Mouse (Mus musculus) lung, postnatal 0 days (tissue): Measurements from ENCODE around the gene Mrpl18. TPM values are rescaled to one million over a fixed set of nuclear protein-coding genes. Genes with fewer than 3 reads are reported as not detected.

Experiments used
- ATAC-seq: fragments of 200-750 bp; cut with Nextera tagmentation; 2 replicates; pipeline ENCODE4 v1.8.0; 2017; ENCODE audit warnings: moderate library complexity
- DNase-seq: peaks from one replicate; pipeline ENCODE4 v3.0.0-alpha.2; 2016; ENCODE audit warnings: low spot score
- H3K27ac ChIP-seq: fragments of 300-500 bp; sonication (generic); 2 replicates; pipeline ENCODE4 v1.5.1; 2014; ENCODE audit warnings: antibody characterized with exemption, mild to moderate bottlenecking, low read length, mixed read lengths
- H3K27me3 ChIP-seq: fragments of 300-500 bp; sonication (generic); replicated peaks from 2 replicates; pipeline ENCODE4 v1.6.1; 2014; ENCODE audit warnings: low read length, mixed read lengths; ENCODE audit not compliant: insufficient read depth
- H3K36me3 ChIP-seq: fragments of 300-500 bp; sonication (generic); 2 replicates; pipeline ENCODE4 v1.6.1; 2014; ENCODE audit warnings: low read length, mixed read lengths; ENCODE audit not compliant: insufficient read depth
- H3K4me1 ChIP-seq: fragments of 300-500 bp; sonication (generic); 2 replicates; pipeline ENCODE4 v1.6.1; 2014; ENCODE audit warnings: antibody characterized with exemption, low read depth, low read length, mixed read lengths; ENCODE audit not compliant: insufficient read depth
- H3K4me2 ChIP-seq: fragments of 300-500 bp; sonication (generic); replicated peaks from 2 replicates; pipeline ENCODE4 v1.6.1; 2014; ENCODE audit warnings: low read depth, mild to moderate bottlenecking, low read length, moderate library complexity, mixed read lengths
- H3K4me3 ChIP-seq: fragments of 300-500 bp; sonication (generic); 2 replicates; pipeline ENCODE4 v1.5.1; 2014; ENCODE audit warnings: low read depth, low read length
- H3K9ac ChIP-seq: fragments of 300-500 bp; sonication (generic); replicated peaks from 2 replicates; pipeline ENCODE4 v1.6.1; 2014; ENCODE audit warnings: low read depth, mild to moderate bottlenecking
- H3K9me3 ChIP-seq: fragments of 300-500 bp; sonication (generic); 2 replicates; pipeline ENCODE4 v1.6.1; 2016; ENCODE audit warnings: low read length, mixed read lengths
- CTCF ChIP-seq: IDR thresholded peaks from 2 replicates; pipeline ENCODE4 v1.5.1; 2016; ENCODE audit warnings: antibody characterized with exemption, mild to moderate bottlenecking
- EP300 ChIP-seq: IDR thresholded peaks from 2 replicates; pipeline ENCODE4 v1.6.1; 2016; ENCODE audit warnings: antibody characterized with exemption, mild to moderate bottlenecking, control low read depth
- WGBS: fragments of 180-500 bp; shearing (Covaris S2); extraction: QIAGEN DNeasy Blood & Tissue Kit; methylation state at CpG from one replicate; pipeline ENCODE4 v1.1.7; 2014; 5-methylcytosine and 5-hydroxymethylcytosine counted together
- polyA plus RNA-seq: library from polyadenylated mRNA; unstranded; fragments of >200 nt; fragmentation: Nextera tagmentation; extraction: Ambion mirVana; gene quantifications from 2 replicates; pipeline ENCODE4 v1.2.1, GENCODE M21; 2015

The Mrpl18 gene
- polyA plus RNA-seq, 1 experiment from 2014 or later: 70.2 TPM

DNA sequence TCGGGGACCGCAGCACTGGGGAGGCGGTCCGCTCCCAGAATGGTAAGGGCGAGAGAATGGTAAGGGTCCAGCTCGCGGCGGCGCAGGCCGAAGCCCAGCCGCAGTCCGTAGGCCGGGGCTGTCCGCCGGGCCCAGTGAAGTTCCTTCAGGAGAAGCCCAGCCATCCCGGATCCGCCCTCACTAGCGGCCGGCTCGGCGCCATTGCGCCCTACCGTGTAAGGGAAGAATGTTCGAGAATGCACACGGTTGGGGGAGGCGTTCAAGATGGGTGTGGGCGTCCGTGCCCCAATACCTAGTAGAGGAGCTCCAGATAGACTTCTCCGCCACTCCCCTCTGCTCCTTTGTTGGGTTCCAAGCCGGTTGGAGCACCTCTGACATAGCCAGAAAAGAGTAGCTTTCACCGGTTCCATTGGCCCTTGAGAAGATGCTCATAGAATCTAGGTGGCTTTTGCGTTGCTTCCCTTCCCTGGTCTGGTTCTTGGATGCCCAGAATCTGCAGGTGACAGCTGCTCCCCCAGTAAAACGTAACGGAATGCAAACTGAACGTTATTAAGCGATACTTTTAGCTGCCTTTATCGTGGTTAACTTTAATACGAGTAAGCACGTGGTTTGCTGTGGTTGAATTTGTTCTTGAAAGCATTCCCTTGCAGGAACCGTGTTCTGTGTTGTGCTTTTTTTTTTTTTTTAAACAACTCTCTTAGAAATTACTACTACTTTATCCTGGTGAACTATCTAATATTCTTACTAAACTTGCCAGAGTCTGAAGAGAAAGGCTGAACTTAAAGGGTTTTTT is 639 bp upstream of the Mrpl18 start:
- H3K4me3 ChIP-seq: peak overlapping the region; percentile 89
- H3K4me2 ChIP-seq: peak overlapping the region; percentile 82
- TF ChIP-seq EP300: no peak
- TF ChIP-seq CTCF: no peak
- no peaks in the 10 kb centered on the region for H3K9me3 ChIP-seq
- H3K27me3 ChIP-seq: no peaks in the 10 kb centered on the region
- peak; percentile 62 for DNase-seq
- H3K9ac ChIP-seq: peak overlapping the region; percentile 93
- WGBS: under 1% methylated on average over 38 of the region's 40 CpGs
- ATAC-seq: peak; percentile 39
- peak overlapping the region; percentile 94 for H3K27ac ChIP-seq
- peaks cover 3% of the 10 kb centered on the region; the same call in 1 of the 2 replicates for H3K4me1 ChIP-seq
- peaks cover 21% of the 10 kb centered on the region for H3K36me3 ChIP-seq

GRCm38 (mm10) chr17:12915488-12915880 is 661 bp downstream of the Mrpl18 start, which contains the start of gene Tcp1:
Gene Tcp1 (plus strand): TSS chr17:12915701.
- Histone ChIP-seq H3K4me1 (peaks cover 3% of the 10 kb centered on the region; the same call in 1 of the 2 replicates), H3K27me3 (no peaks in the 10 kb centered on the region), H3K9ac (peak within 1 kb of the TSS; percentile 93), H3K4me2 (peak within 1 kb of the TSS; percentile 82), H3K27ac (peak within 1 kb of the TSS; percentile 94), H3K36me3 (peaks cover 27% of the 10 kb centered on the region), H3K9me3 (no peaks in the 10 kb centered on the region), H3K4me3 (peak within 1 kb of the TSS; percentile 89)
- no peak for TF ChIP-seq CTCF
- no peak for TF ChIP-seq EP300
- WGBS: 2% methylated on average over 18 of the region's 18 CpGs
- no peak for ATAC-seq
- DNase-seq: no peak

DNA sequence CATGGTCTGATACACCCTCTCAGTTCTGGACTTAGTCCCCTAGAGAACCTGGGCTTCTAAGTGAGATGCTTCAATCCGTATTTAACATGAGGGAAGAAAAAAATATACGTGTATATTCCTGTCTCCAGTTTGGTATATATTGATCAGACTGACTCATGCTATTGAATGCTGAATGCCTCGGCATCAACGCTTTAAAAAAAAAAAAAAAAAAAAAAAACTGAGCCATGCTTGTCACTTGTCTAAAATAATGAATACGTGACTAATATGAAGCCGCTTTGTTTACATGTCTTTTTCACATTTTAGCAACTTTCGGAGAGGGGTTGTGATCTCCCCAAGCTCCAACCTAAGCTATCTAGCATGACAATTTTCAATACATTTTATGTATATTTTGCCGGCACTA is 5.8 kb downstream of the Mrpl18 start:
- H3K9me3 ChIP-seq: no peaks in the 10 kb centered on the region
- H3K27ac ChIP-seq: no peak overlapping the region
- H3K4me1 ChIP-seq: peaks cover 3% of the 10 kb centered on the region; the same call in 1 of the 2 replicates
- no peak overlapping the region for H3K4me3 ChIP-seq
- ATAC-seq (no peak), DNase-seq (no peak)
- H3K4me2 ChIP-seq: no peak overlapping the region
- no peaks in the 10 kb centered on the region for H3K27me3 ChIP-seq
- TF ChIP-seq EP300 (no peak), CTCF (no peak)
- peaks cover 17% of the 10 kb centered on the region for H3K36me3 ChIP-seq
- no peak overlapping the region for H3K9ac ChIP-seq
- 79% methylated on average over 8 of the region's 8 CpGs for WGBS

- Histone ChIP-seq H3K4me1 (no peaks in the 10 kb centered on the region; the same call in 1 of the 2 replicates), H3K27ac (no peak within 1 kb of the TSS), H3K9me3 (no peaks in the 10 kb centered on the region), H3K27me3 (no peaks in the 10 kb centered on the region), H3K4me2 (no peak within 1 kb of the TSS), H3K36me3 (peaks cover 17% of the 10 kb centered on the region), H3K4me3 (no peak within 1 kb of the TSS), H3K9ac (no peak within 1 kb of the TSS)
- ATAC-seq (no peak), DNase-seq (no peak)
- 82% methylated on average over 35 of the region's 35 CpGs for WGBS
- TF ChIP-seq EP300: no peak
- no peak for TF ChIP-seq CTCF
Observed at GRCm38 (mm10) chr17:12909361-12910280, 6.5 kb downstream of the Mrpl18 start, which contains the start of gene Pnldc1. Gene Pnldc1 (minus strand): TSS chr17:12910230.

- H3K9ac ChIP-seq: no peak overlapping the region
- no peak overlapping the region for H3K4me2 ChIP-seq
- no peak for DNase-seq
- WGBS: 91% methylated on average over 9 of the region's 9 CpGs
- no peaks in the 10 kb centered on the region; the same call in 1 of the 2 replicates for H3K4me1 ChIP-seq
- H3K4me3 ChIP-seq: no peak overlapping the region
- no peak overlapping the region for H3K27ac ChIP-seq
- ATAC-seq: no peak
- no peak for TF ChIP-seq CTCF
- no peak for TF ChIP-seq EP300
- H3K27me3 ChIP-seq: no peaks in the 10 kb centered on the region
- H3K9me3 ChIP-seq: no peaks in the 10 kb centered on the region
- peaks cover 6% of the 10 kb centered on the region for H3K36me3 ChIP-seq
Observed at GRCm38 (mm10) chr17:12906436-12906835, 9.7 kb downstream of the Mrpl18 start.

- H3K9ac ChIP-seq: no peak overlapping the region
- TF ChIP-seq EP300 (no peak), CTCF (no peak)
- H3K4me1 ChIP-seq: no peaks in the 10 kb centered on the region; the same call in 1 of the 2 replicates
- no peak overlapping the region for H3K4me3 ChIP-seq
- WGBS: 82% methylated on average over 4 of the region's 4 CpGs
- ATAC-seq: no peak
- peaks cover 2% of the 10 kb centered on the region for H3K36me3 ChIP-seq
- H3K27me3 ChIP-seq: no peaks in the 10 kb centered on the region
- no peak overlapping the region for H3K27ac ChIP-seq
- no peaks in the 10 kb centered on the region for H3K9me3 ChIP-seq
- no peak overlapping the region for H3K4me2 ChIP-seq
- DNase-seq: no peak
Observed at GRCm38 (mm10) chr17:12905810-12906209, 10.3 kb downstream of the Mrpl18 start.
